Comparison of ENCODE assay signal across 8 mouse cellular contexts in genomic region chr16:31507794-31508526, GRCm38 (mm10).
A peak's percentile ranks its signal among the peaks of the same experiment; 100 is the strongest.
DNase-seq lines count a peak whose midpoint lies in the region; ATAC-seq and TF ChIP-seq lines count a peak whose summit lies in the region.

No protein-coding gene starts in this region.

- no peak overlapping the region for H3K4me3 ChIP-seq in layer of hippocampus, adult 2 months
- H3K4me3 ChIP-seq in intestine, embryonic 14.5 days (ENCODE audit: low read depth, low read length), result no peak overlapping the region
- no peak overlapping the region for H3K4me3 ChIP-seq in stomach, postnatal 0 days (ENCODE audit: low read depth, low read length)

- no peak for TF ChIP-seq CTCF in layer of hippocampus, adult 2 months (conservative IDR thresholded peaks at IDR 0.05)
- no peak for TF ChIP-seq CTCF in stomach, postnatal 0 days (IDR thresholded peaks at IDR 0.05; ENCODE audit: low read depth)

- DNase-seq in layer of hippocampus, adult 2 months (ENCODE audit: low spot score in 2 of 2), result no peak
- DNase-seq in layer of hippocampus, adult 18-20 months (ENCODE audit: low spot score in 2 of 2), result no peak
- peak; percentile 65 for DNase-seq in c-Kit-positive CD71-negative TER-119-negative erythroid progenitor cells, embryonic 14.5 days (ENCODE audit: low read depth)
- peak; percentile 62 for DNase-seq in intestine, embryonic 14.5 days (ENCODE audit: low spot score)
- DNase-seq in lung, postnatal 10 days, result peak; percentile 62
- peak; percentile 89 for DNase-seq in stomach, postnatal 0 days (ENCODE audit: low spot score)
- DNase-seq in frontal cortex, postnatal 36 days (ENCODE audit: low spot score in 2 of 2), result no peak
- no peak for DNase-seq in left cerebral cortex, postnatal 36 days (ENCODE audit: low spot score in 2 of 2)

- H3K27ac ChIP-seq in layer of hippocampus, adult 2 months, result peak overlapping the region; percentile 87
- peak overlapping the region; percentile 90 for H3K27ac ChIP-seq in intestine, embryonic 14.5 days (ENCODE audit: low read depth)
- peak overlapping the region; percentile 92 for H3K27ac ChIP-seq in stomach, postnatal 0 days (replicated peaks)

- H3K36me3 ChIP-seq in intestine, embryonic 14.5 days (ENCODE audit: control insufficient read depth, insufficient read depth, low read length), result no peaks in the 10 kb centered on the region
- no peaks in the 10 kb centered on the region for H3K36me3 ChIP-seq in stomach, postnatal 0 days (ENCODE audit: control insufficient read depth, insufficient read depth, low read length)

- H3K27me3 ChIP-seq in intestine, embryonic 14.5 days (replicated peaks; ENCODE audit: control insufficient read depth, insufficient read depth, low read length), result no peaks in the 10 kb centered on the region
- H3K27me3 ChIP-seq in stomach, postnatal 0 days (ENCODE audit: control insufficient read depth, insufficient read depth, low read length), result no peaks in the 10 kb centered on the region

- peaks cover 31% of the 10 kb centered on the region for H3K4me1 ChIP-seq in intestine, embryonic 14.5 days (replicated peaks; ENCODE audit: control insufficient read depth, insufficient read depth, low read length)
- H3K4me1 ChIP-seq in stomach, postnatal 0 days (replicated peaks; ENCODE audit: control insufficient read depth, insufficient read depth), result peaks cover 10% of the 10 kb centered on the region; the same call in 1 of the 2 replicates

- intact Hi-C loops in left cerebral cortex, postnatal 36 days (cut with DNase I), result loop anchor here (5.0 kb wide), 1 partner anchor 84 kb away; no protein-coding TSS in a partner anchor

- TF ChIP-seq EP300 in stomach, postnatal 0 days (optimal IDR thresholded peaks at IDR 0.05), result no peak

- H3K9ac ChIP-seq in intestine, embryonic 14.5 days (ENCODE audit: low read length), result no peak overlapping the region
- H3K9ac ChIP-seq in stomach, postnatal 0 days (ENCODE audit: low read length), result peak overlapping the region; percentile 45; the same call in 1 of the 2 replicates

- peak overlapping the region; percentile 42 for H3K4me2 ChIP-seq in intestine, embryonic 14.5 days (ENCODE audit: low read length)
- H3K4me2 ChIP-seq in stomach, postnatal 0 days (replicated peaks; ENCODE audit: low read depth), result peak overlapping the region; percentile 44

- 0 out of 2 replicates have a peak, but pooled peaks have one; percentile 44 for ATAC-seq in intestine, embryonic 14.5 days (replicated peaks; ENCODE audit: low FRiP score, low TSS enrichment, low read depth)
- peak; percentile 57 for ATAC-seq in stomach, postnatal 0 days (ENCODE audit: low FRiP score, low TSS enrichment)

- WGBS in intestine, embryonic 14.5 days, result 44% methylated on average over 14 of the region's 14 CpGs
- WGBS in stomach, postnatal 0 days, result 44% methylated on average over 14 of the region's 14 CpGs

- H3K9me3 ChIP-seq in intestine, embryonic 14.5 days (ENCODE audit: control insufficient read depth, low read length), result no peaks in the 10 kb centered on the region
- H3K9me3 ChIP-seq in stomach, postnatal 0 days (ENCODE audit: control insufficient read depth, low read length), result no peaks in the 10 kb centered on the region

Comparison
In these comparisons a context has a peak if more than half of its experiments do, and no peak if none do; other contexts are left out.
1. DNase-seq: peak in c-Kit-positive CD71-negative TER-119-negative erythroid progenitor cells, embryonic 14.5 days (single experiment), intestine, embryonic 14.5 days (single experiment), lung, postnatal 10 days (single experiment) and stomach, postnatal 0 days (single experiment); none in layer of hippocampus, adult 2 months (0 of 2), layer of hippocampus, adult 18-20 months (0 of 2), frontal cortex, postnatal 36 days (0 of 2) and left cerebral cortex, postnatal 36 days (0 of 2).
2. Peak in every context shown above with its lines, with median percentiles within 50 percentile points of each other: H3K27ac ChIP-seq.